Mouse (Mus musculus): Measurements from ENCODE around the gene 5730522E02Rik.

DNA sequence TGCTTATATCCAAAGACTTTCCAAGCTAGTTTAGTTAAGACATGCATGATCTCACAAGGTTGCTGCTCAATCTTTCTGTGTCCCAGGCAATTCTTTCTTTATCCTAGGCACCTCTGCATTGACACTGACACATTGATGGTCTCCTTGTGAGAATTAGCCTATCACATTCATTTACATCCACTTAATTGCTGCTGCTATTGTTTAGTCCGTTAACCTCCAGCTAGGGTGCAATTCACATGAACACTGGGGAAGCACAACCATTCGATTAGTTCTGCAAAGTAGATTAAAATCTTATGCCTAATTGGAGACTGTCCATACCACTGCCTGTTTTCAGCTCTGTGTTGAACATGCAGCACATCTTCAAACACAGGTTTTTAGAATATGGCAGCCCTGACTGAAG is 603.7 kb downstream of the 5730522E02Rik start:
- TF ChIP-seq POLR2A (IDR thresholded peaks at IDR 0.05; ENCODE audit: borderline replicate concordance, low read depth, low read length) (no peak), CTCF (IDR thresholded peaks at IDR 0.05; ENCODE audit: low read depth, low read length) (no peak)
